Comparison of ENCODE assay signal across 8 mouse cellular contexts in genomic region chr7:81154960-81155359, GRCm38 (mm10). TPM values are rescaled to one million over a fixed set of nuclear protein-coding genes. Genes with fewer than 3 reads are reported as not detected.
DNase-seq lines count a peak whose midpoint lies in the region; ATAC-seq and TF ChIP-seq lines count a peak whose summit lies in the region.

No protein-coding gene starts in this region.

- no peak overlapping the region for H3K27ac ChIP-seq in intestine, embryonic 16.5 days (ENCODE audit: low read length)
- no peak overlapping the region for H3K27ac ChIP-seq in limb, embryonic 14.5 days (replicated peaks; ENCODE audit: low read depth, low read length)

- H3K9ac ChIP-seq in intestine, embryonic 16.5 days (ENCODE audit: low read depth, low read length) = peak overlapping the region; percentile 24; the same call in 1 of the 2 replicates
- H3K9ac ChIP-seq in limb, embryonic 14.5 days (ENCODE audit: low read depth, low read length, severe bottlenecking) = no peak overlapping the region

- H3K9me3 ChIP-seq in intestine, embryonic 16.5 days (ENCODE audit: control insufficient read depth, low read length) = peaks cover 5% of the 10 kb centered on the region; the same call in 1 of the 2 replicates
- no peaks in the 10 kb centered on the region for H3K9me3 ChIP-seq in limb, embryonic 14.5 days (ENCODE audit: control insufficient read depth, low read length)

- peak; percentile 98 for ATAC-seq in common myeloid progenitor, adult 5-6 weeks (replicated peaks; ENCODE audit: low read depth, poor library complexity, severe bottlenecking)
- peak; percentile 59 for ATAC-seq in intestine, embryonic 16.5 days
- peak; percentile 71 for ATAC-seq in limb, embryonic 14.5 days (ENCODE audit: low FRiP score, low read depth)

- H3K27me3 ChIP-seq in intestine, embryonic 16.5 days (replicated peaks; ENCODE audit: control insufficient read depth, insufficient read depth, low read length) = no peaks in the 10 kb centered on the region
- no peaks in the 10 kb centered on the region for H3K27me3 ChIP-seq in limb, embryonic 14.5 days (ENCODE audit: control insufficient read depth, insufficient read depth, low read length)

- peaks cover 11% of the 10 kb centered on the region; the same call in 1 of the 2 replicates for H3K4me1 ChIP-seq in intestine, embryonic 16.5 days (ENCODE audit: control insufficient read depth, insufficient read depth, low read length)
- no peaks in the 10 kb centered on the region for H3K4me1 ChIP-seq in limb, embryonic 14.5 days (ENCODE audit: control insufficient read depth, insufficient read depth, low read length)

- no peak overlapping the region for H3K4me2 ChIP-seq in intestine, embryonic 16.5 days (ENCODE audit: low read depth, low read length)
- no peak overlapping the region for H3K4me2 ChIP-seq in limb, embryonic 14.5 days (replicated peaks; ENCODE audit: low read depth, low read length, severe bottlenecking)

- H3K36me3 ChIP-seq in intestine, embryonic 16.5 days (ENCODE audit: control insufficient read depth, insufficient read depth, low read length) = no peaks in the 10 kb centered on the region
- no peaks in the 10 kb centered on the region for H3K36me3 ChIP-seq in limb, embryonic 14.5 days (ENCODE audit: control insufficient read depth, insufficient read depth, low read length)

- no peak for TF ChIP-seq POLR2A in limb, embryonic 14.5 days (IDR thresholded peaks at IDR 0.05; ENCODE audit: borderline replicate concordance, extremely low read depth, insufficient read depth, insufficient read length)

- H3K4me3 ChIP-seq in intestine, embryonic 16.5 days (ENCODE audit: low read length) = no peak overlapping the region
- no peak overlapping the region for H3K4me3 ChIP-seq in limb, embryonic 14.5 days (replicated peaks; ENCODE audit: low read length)

- WGBS in intestine, embryonic 16.5 days = 2% methylated on average over 3 of the region's 3 CpGs
- WGBS in limb, embryonic 14.5 days = 6% methylated on average over 3 of the region's 3 CpGs

- peak; percentile 92 for DNase-seq in CD4-positive, CD25-positive, alpha-beta regulatory T cell, adult 2 months (ENCODE audit: low read depth, low spot score)
- DNase-seq in WW6 (ENCODE audit: low read depth, low spot score) = peak; percentile 52
- DNase-seq in heart, adult 11 months = peak; percentile 95
- DNase-seq in limb, embryonic 14.5 days (ENCODE audit: low spot score) = peak; percentile 74
- DNase-seq in naive thymus-derived CD4-positive, alpha-beta T cell, adult 2 months (ENCODE audit: low read depth) = peak; percentile 92
- peak; percentile 68 for DNase-seq in testis, postnatal 10 days (ENCODE audit: low spot score)

RNA-seq across cellular contexts. Expression of gene Slc28a1, which starts 40.4 kb away (rescaled TPM):
- total RNA-seq in common myeloid progenitor, adult 5-6 weeks (2017) = not detected in 2 replicates
- polyA plus RNA-seq in intestine, embryonic 16.5 days (2015; fragmentation: Nextera tagmentation; extraction: Ambion mirVana) = 9.1 and 9.5 TPM in 2 replicates
- 0.26 and 0.40 TPM in 2 replicates for polyA plus RNA-seq in limb, embryonic 14.5 days (2012; rRNA removed)
- 0.06 TPM in 1 of 2 replicates, not detected in the other for polyA plus RNA-seq in limb, embryonic 14.5 days (2014; fragmentation: Nextera tagmentation; extraction: Ambion mirVana)

RNA-seq across cellular contexts. Expression of gene Pde8a, which starts 58.4 kb away (rescaled TPM):
- 0.41 and 4.6 TPM in 2 replicates for total RNA-seq in common myeloid progenitor, adult 5-6 weeks (2017)
- 1.4 and 1.6 TPM in 2 replicates for polyA plus RNA-seq in intestine, embryonic 16.5 days (2015; fragmentation: Nextera tagmentation; extraction: Ambion mirVana)
- polyA plus RNA-seq in limb, embryonic 14.5 days (2012; rRNA removed) = 8.1 and 8.2 TPM in 2 replicates
- 5.5 and 6.6 TPM in 2 replicates for polyA plus RNA-seq in limb, embryonic 14.5 days (2014; fragmentation: Nextera tagmentation; extraction: Ambion mirVana)
